Mouse (Mus musculus) MEL (cell line): ENCODE measurements around the gene Esyt1. TPM values are rescaled to one million over a fixed set of nuclear protein-coding genes. Genes with fewer than 3 reads are reported as not detected.

ENCODE experiments used
- DNase-seq: peaks from one replicate; pipeline ENCODE4 v3.0.0; 2011; ENCODE audit warnings: low read depth, low spot score
- H3K27ac ChIP-seq: 2 replicates; pipeline ENCODE4 v1.5.1; 2012; ENCODE audit warnings: low read depth, mild to moderate bottlenecking, control low read depth, low read length, moderate library complexity; ENCODE audit not compliant: control insufficient read depth
- H3K27me3 ChIP-seq, 2 experiments: fragments of 150-350 bp in 1 of 2; sonication (generic) in 1 of 2; 2 replicates each; pipeline ENCODE4 v1.6.1; 2012; ENCODE audit warnings: low read length in 2 of 2, mild to moderate bottlenecking in 2 of 2, improper control_type of control experiment in 1 of 2, moderate library complexity in 1 of 2; ENCODE audit not compliant: insufficient read depth in 2 of 2, control insufficient read depth in 1 of 2
- H3K36me3 ChIP-seq, 2 experiments: 2 replicates each; pipeline ENCODE4 v1.6.1; 2012 to 2014; ENCODE audit warnings: low read length in 2 of 2, improper control_type of control experiment in 1 of 2, inconsistent platforms in 1 of 2, mild to moderate bottlenecking in 1 of 2; ENCODE audit not compliant: insufficient read depth in 2 of 2, control insufficient read depth in 1 of 2
- H3K4me1 ChIP-seq, 2 experiments: fragments of 150-350 bp in 1 of 2; sonication (generic) in 1 of 2; 2 replicates each; pipeline ENCODE4 v1.6.1; 2012; ENCODE audit warnings: low read length in 2 of 2, improper control_type of control experiment in 1 of 2, mild to moderate bottlenecking in 1 of 2; ENCODE audit not compliant: insufficient read depth in 2 of 2, control insufficient read depth in 1 of 2
- H3K4me3 ChIP-seq, 2 experiments: fragments of 150-350 bp in 1 of 2; sonication (generic) in 1 of 2; 2 replicates each; pipeline ENCODE4 v1.5.1; 2012; ENCODE audit warnings: low read depth in 2 of 2, low read length in 2 of 2, mild to moderate bottlenecking in 2 of 2, moderate library complexity in 2 of 2, control low read depth in 1 of 2, improper control_type of control experiment in 1 of 2; ENCODE audit not compliant: control insufficient read depth in 1 of 2, insufficient read depth in 1 of 2
- H3K79me2 ChIP-seq: 2 replicates; pipeline ENCODE4 v1.6.1; 2012; ENCODE audit warnings: mild to moderate bottlenecking, low read length, moderate library complexity; ENCODE audit not compliant: control insufficient read depth, poor library complexity, insufficient read depth
- H3K9ac ChIP-seq: 2 replicates; pipeline ENCODE4 v1.6.1; 2012; ENCODE audit warnings: low read depth, mild to moderate bottlenecking, control low read depth, low read length, moderate library complexity; ENCODE audit not compliant: control insufficient read depth, poor library complexity, severe bottlenecking
- H3K9me3 ChIP-seq: fragments of 150-350 bp; sonication (generic); replicated peaks from 2 replicates; pipeline ENCODE4 v1.6.1; 2012; ENCODE audit warnings: mild to moderate bottlenecking, low read length, improper control_type of control experiment, moderate library complexity; ENCODE audit not compliant: insufficient read depth
- CHD2 ChIP-seq: IDR thresholded peaks from 2 replicates; pipeline ENCODE4 v1.6.1; 2011; ENCODE audit warnings: low read length, improper control_type of control experiment
- CTCF ChIP-seq, 3 experiments: IDR thresholded peaks in 2 of 3; conservative IDR thresholded peaks in 1 of 3; 2 replicates each; pipeline ENCODE4 v1.5.1; 2011 to 2012; ENCODE audit warnings: low read length in 3 of 3, low read depth in 2 of 3, mild to moderate bottlenecking in 2 of 3, improper control_type of control experiment in 1 of 3, inconsistent platforms in 1 of 3, mixed read lengths in 1 of 3, moderate library complexity in 1 of 3; ENCODE audit not compliant: control insufficient read depth in 1 of 3, insufficient read depth in 1 of 3, poor library complexity in 1 of 3, severe bottlenecking in 1 of 3
- E2F4 ChIP-seq: IDR thresholded peaks from 2 replicates; pipeline ENCODE4 v1.6.1; 2011; ENCODE audit warnings: low read depth, low read length, improper control_type of control experiment, borderline replicate concordance
- EP300 ChIP-seq, 2 experiments: IDR thresholded peaks; 2 replicates each; pipeline ENCODE4 v1.6.1; 2011; ENCODE audit warnings: improper control_type of control experiment in 2 of 2, low read length in 2 of 2, low read depth in 1 of 2, mild to moderate bottlenecking in 1 of 2
- GABPA ChIP-seq: IDR thresholded peaks from 2 replicates; pipeline ENCODE4 v1.6.1; 2012; ENCODE audit warnings: low read depth, mild to moderate bottlenecking, inconsistent platforms, low read length, improper control_type of control experiment, moderate library complexity
- JUND ChIP-seq: IDR thresholded peaks from 2 replicates; pipeline ENCODE4 v1.6.1; 2011; ENCODE audit warnings: low read depth, mild to moderate bottlenecking, improper control_type of control experiment, low read length
- MAFK ChIP-seq: IDR thresholded peaks from 2 replicates; pipeline ENCODE4 v1.6.1; 2011; ENCODE audit warnings: low read depth, mild to moderate bottlenecking, low read length, improper control_type of control experiment, borderline replicate concordance
- MAX ChIP-seq: IDR thresholded peaks from 2 replicates; pipeline ENCODE4 v1.6.1; 2011; ENCODE audit warnings: low read length, improper control_type of control experiment
- MAZ ChIP-seq: IDR thresholded peaks from 2 replicates; pipeline ENCODE4 v1.6.1; 2012; ENCODE audit warnings: low read depth, mild to moderate bottlenecking, inconsistent platforms, low read length, improper control_type of control experiment
- MYC ChIP-seq: IDR thresholded peaks from 2 replicates; pipeline ENCODE4 v1.6.1; 2011; ENCODE audit warnings: low read depth, mild to moderate bottlenecking, low read length, improper control_type of control experiment, moderate library complexity
- POLR2A ChIP-seq, 2 experiments: IDR thresholded peaks; 2 replicates each; pipeline ENCODE4 v1.6.1; 2011 to 2012; ENCODE audit warnings: low read length in 2 of 2, mild to moderate bottlenecking in 2 of 2, control low read depth in 1 of 2, improper control_type of control experiment in 1 of 2, low read depth in 1 of 2, moderate library complexity in 1 of 2; ENCODE audit not compliant: control insufficient read depth in 1 of 2, insufficient read depth in 1 of 2, poor library complexity in 1 of 2
- POLR2AphosphoS2 ChIP-seq: IDR thresholded peaks from 2 replicates; pipeline ENCODE4 v1.6.1; 2011; ENCODE audit warnings: low read length, improper control_type of control experiment
- SMC3 ChIP-seq: IDR thresholded peaks from 2 replicates; pipeline ENCODE4 v1.6.1; 2011; ENCODE audit warnings: low read depth, low read length, improper control_type of control experiment
- UBTF ChIP-seq: IDR thresholded peaks from 2 replicates; pipeline ENCODE4 v1.6.1; 2012; ENCODE audit warnings: low read depth, mild to moderate bottlenecking, inconsistent platforms, low read length, improper control_type of control experiment, moderate library complexity, borderline replicate concordance; ENCODE audit not compliant: insufficient read depth
- USF1 ChIP-seq: IDR thresholded peaks from 2 replicates; pipeline ENCODE4 v1.6.1; 2014; ENCODE audit warnings: low read depth, mild to moderate bottlenecking, inconsistent platforms, low read length, improper control_type of control experiment, moderate library complexity
- polyA plus RNA-seq, 2 experiments: library from polyadenylated mRNA; stranded (reverse) in 1 of 2; unstranded in 1 of 2; fragments of >175 nt in 1 of 2; fragments of >200 nt in 1 of 2; gene quantifications; 2 replicates each; pipeline versions ENCODE4 v1.2.1 to v1.2.4; 2012; ENCODE audit warnings: low replicate concordance in 2 of 2, low read depth in 1 of 2; ENCODE audit not compliant: insufficient read length in 2 of 2, insufficient read depth in 1 of 2, missing spikeins in 1 of 2
- total RNA-seq: library from RNA; depleted of rRNA; stranded (reverse); fragments of 300-350 nt; gene quantifications from 2 replicates; pipeline ENCODE4 v1.2.3, GENCODE M21; 2012

Gene Esyt1
- total and polyA plus RNA-seq, 3 experiments, result 35.1 to 57.0 (median 53.4) TPM

GRCm38 (mm10) chr10:128565206-128565787 lies 39.6 kb upstream of the Esyt1 start (continued):
- no peak for TF ChIP-seq UBTF
- TF ChIP-seq MYC, result peak; percentile 99
- TF ChIP-seq MAX, result peak; percentile 98
- TF ChIP-seq SMC3, result no peak
- TF ChIP-seq POLR2AphosphoS2, result 0 out of 2 replicates have a peak, but pooled peaks have one; percentile 4
- TF ChIP-seq CTCF (IDR thresholded peaks at IDR 0.05 in 2 of 3, conservative IDR thresholded peaks at IDR 0.05 in 1 of 3; ENCODE audit: control insufficient read depth in 1 of 3, insufficient read depth in 1 of 3, low read depth in 2 of 3, low read length in 3 of 3, poor library complexity in 1 of 3, severe bottlenecking in 1 of 3), result no peak
- no peak for TF ChIP-seq EP300 (IDR thresholded peaks at IDR 0.05; ENCODE audit: low read depth in 1 of 2, low read length in 2 of 2)
- no peak for TF ChIP-seq JUND
- no peak for TF ChIP-seq MAZ
- TF ChIP-seq MAFK, result no peak

GRCm38 (mm10) chr10:128563544-128563943 lies 37.9 kb upstream of the Esyt1 start:
- TF ChIP-seq USF1 (peak; percentile 49), GABPA (no peak), MAX (0 out of 2 replicates have a peak, but pooled peaks have one; percentile 7)
- peak overlapping the region; percentile 63 to 72 for H3K4me3 ChIP-seq
- peak overlapping the region; percentile 32; the same call in 1 of the 2 replicates for H3K27ac ChIP-seq
- H3K79me2 ChIP-seq, result peaks cover 42% of the 10 kb centered on the region
- no peaks in the 10 kb centered on the region for H3K9me3 ChIP-seq
- H3K27me3 ChIP-seq, result no peaks in the 10 kb centered on the region
- H3K9ac ChIP-seq, result peak overlapping the region; percentile 94
- H3K36me3 ChIP-seq, result peaks cover 24 to 33% of the 10 kb centered on the region in 2 experiments
- H3K4me1 ChIP-seq, result peaks cover 0 to 11% of the 10 kb centered on the region in 2 experiments; a peak in 3 of 4 replicates
- DNase-seq, result no peak

GRCm38 (mm10) chr10:128556963-128557362 lies 31.3 kb upstream of the Esyt1 start:
- Histone ChIP-seq H3K4me1 (no peaks in the 10 kb centered on the region), H3K9ac (no peak overlapping the region), H3K27ac (no peak overlapping the region), H3K9me3 (no peaks in the 10 kb centered on the region), H3K27me3 (no peaks in the 10 kb centered on the region), H3K36me3 (peaks cover 0 to 17% of the 10 kb centered on the region in 2 experiments; a peak in 2 of 4 replicates), H3K4me3 (no peak overlapping the region), H3K79me2 (peaks cover 2% of the 10 kb centered on the region; the same call in 1 of the 2 replicates)
- TF ChIP-seq UBTF (no peak), E2F4 (no peak), POLR2A (IDR thresholded peaks at IDR 0.05; ENCODE audit: control insufficient read depth in 1 of 2, insufficient read depth in 1 of 2, low read depth in 1 of 2, low read length in 2 of 2, poor library complexity in 1 of 2) (peak in 1 of 2 experiments; percentile 15; a peak in 1 of 4 replicates), POLR2AphosphoS2 (0 out of 2 replicates have a peak, but pooled peaks have one; percentile 39), CHD2 (0 out of 2 replicates have a peak, but pooled peaks have one; percentile 9)
- DNase-seq, result peak; percentile 44
